ENCODE assay signal across 25 mouse cellular contexts in the genomic region with DNA sequence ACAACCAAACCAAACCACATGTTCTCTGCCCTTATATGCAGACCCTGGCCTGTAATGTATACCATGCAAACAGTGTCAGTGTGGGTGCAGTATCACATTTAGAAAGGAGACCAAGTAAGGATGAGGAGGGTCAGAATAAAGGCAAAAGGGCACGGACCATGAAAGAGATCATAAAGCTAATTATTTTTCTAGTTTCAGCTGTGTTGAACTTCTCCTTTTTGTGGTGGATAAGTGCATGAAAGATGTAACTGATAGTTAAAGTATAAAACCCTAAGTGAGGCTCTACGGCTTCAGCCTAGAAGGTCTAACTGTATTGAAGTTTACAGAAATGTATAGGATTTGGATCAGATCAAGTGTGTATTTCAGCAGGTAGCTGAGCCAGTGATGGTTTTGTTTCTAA. TPM values are rescaled to one million over a fixed set of nuclear protein-coding genes. Genes with fewer than 3 reads are reported as not detected.
"Had no signal": no experiment of that assay in that cellular context is flagged by ENCODE, and none has a peak within 500 bp of the region (broad histone marks: within the 10 kb centered on the region; RNA-seq: fewer than 3 reads in every experiment).

No protein-coding gene starts in this region.

- H3K27me3 ChIP-seq: limb, embryonic 12.5 days; limb, embryonic 15.5 days; liver, embryonic 12.5 days; liver, embryonic 15.5 days; lung, embryonic 15.5 days; megakaryocyte, embryonic 14.5 days; neural tube, embryonic 13.5 days; stomach, embryonic 15.5 days had no signal

- H3K4me1 ChIP-seq: limb, embryonic 12.5 days; limb, embryonic 15.5 days; lung, embryonic 15.5 days; neural tube, embryonic 13.5 days; stomach, embryonic 15.5 days had no signal

- ATAC-seq: liver, embryonic 12.5 days had no signal

- H3K9me3 ChIP-seq: limb, embryonic 12.5 days; limb, embryonic 15.5 days; liver, embryonic 12.5 days; liver, embryonic 15.5 days; lung, embryonic 15.5 days; megakaryocyte, embryonic 14.5 days; neural tube, embryonic 13.5 days; stomach, embryonic 15.5 days had no signal

- H3K27ac ChIP-seq: limb, embryonic 12.5 days; limb, embryonic 15.5 days; liver, embryonic 12.5 days; liver, embryonic 15.5 days; lung, embryonic 15.5 days; neural tube, embryonic 13.5 days; stomach, embryonic 15.5 days had no signal

- H3K9ac ChIP-seq: limb, embryonic 12.5 days; limb, embryonic 15.5 days; liver, embryonic 12.5 days; liver, embryonic 15.5 days; lung, embryonic 15.5 days; neural tube, embryonic 13.5 days; stomach, embryonic 15.5 days had no signal

- H3K4me3 ChIP-seq: limb, embryonic 12.5 days; limb, embryonic 15.5 days; liver, embryonic 12.5 days; liver, embryonic 15.5 days; lung, embryonic 15.5 days; megakaryocyte, embryonic 14.5 days; myocyte; neural tube, embryonic 13.5 days; stomach, embryonic 15.5 days had no signal

- DNase-seq: kidney, adult 18-20 months; kidney, adult 9 months; kidney, postnatal 14 days; kidney, postnatal 4 days; left cerebral cortex, postnatal 4 days; lung, adult 18-20 months; lung, postnatal 10 days; lung, postnatal 36 days; midbrain, embryonic 14.5 days; retina, postnatal 1 day; right cerebral cortex, postnatal 25 days; thymus, postnatal 36 days had no signal

- H3K4me2 ChIP-seq: limb, embryonic 12.5 days; limb, embryonic 15.5 days; liver, embryonic 12.5 days; liver, embryonic 15.5 days; lung, embryonic 15.5 days; midbrain, embryonic 11.5 days; neural tube, embryonic 13.5 days; stomach, embryonic 15.5 days had no signal

RNA-seq across cellular contexts. Expression of a gene that starts 45.8 kb away (rescaled TPM):
- total RNA-seq: layer of hippocampus, adult 18-20 months; layer of hippocampus, postnatal 14 days; left cerebral cortex, postnatal 14 days; left cerebral cortex, postnatal 4 days had no signal
- polyA plus RNA-seq: limb, embryonic 15.5 days; midbrain, embryonic 14.5 days; neural tube, embryonic 13.5 days had no signal
